Mouse (Mus musculus) midbrain, embryonic 11.5 days (tissue): ENCODE results near the gene Siah3. TPM values are rescaled to one million over a fixed set of nuclear protein-coding genes. Genes with fewer than 3 reads are reported as not detected.
"Not testable (repeated sequence)": the region's sequence is repeated elsewhere in the genome, so short reads cannot be mapped to it uniquely, and the experiment has no call there.

Experiments
- ATAC-seq: fragments of 200-750 bp; cut with Nextera tagmentation; 2 replicates; pipeline ENCODE4 v1.8.0; 2017; ENCODE audit warnings: moderate TSS enrichment, moderate library complexity; ENCODE audit not compliant: low FRiP score
- DNase-seq: peaks from one replicate; pipeline ENCODE4 v3.0.0; 2015; ENCODE audit warnings: low spot score; ENCODE audit errors: missing footprints
- H3K27ac ChIP-seq: fragments of 300-500 bp; sonication (generic); 2 replicates; pipeline ENCODE4 v1.5.1; 2014; ENCODE audit warnings: low read depth, low read length
- H3K27me3 ChIP-seq: fragments of 300-500 bp; sonication (generic); 2 replicates; pipeline ENCODE4 v1.6.1; 2014; ENCODE audit warnings: mild to moderate bottlenecking, low read length, moderate library complexity, mixed read lengths; ENCODE audit not compliant: control insufficient read depth, insufficient read depth
- H3K36me3 ChIP-seq: fragments of 300-500 bp; sonication (generic); 2 replicates; pipeline ENCODE4 v1.6.1; 2014; ENCODE audit warnings: mild to moderate bottlenecking, low read length, moderate library complexity, mixed read lengths; ENCODE audit not compliant: control insufficient read depth, insufficient read depth
- H3K4me1 ChIP-seq: fragments of 300-500 bp; sonication (generic); 2 replicates; pipeline ENCODE4 v1.6.1; 2014; ENCODE audit warnings: low read length; ENCODE audit not compliant: control insufficient read depth, insufficient read depth
- H3K4me2 ChIP-seq: fragments of 300-500 bp; sonication (generic); 2 replicates; pipeline ENCODE4 v1.6.1; 2014; ENCODE audit warnings: mild to moderate bottlenecking, moderate library complexity
- H3K4me3 ChIP-seq: fragments of 300-500 bp; sonication (generic); 2 replicates; pipeline ENCODE4 v1.5.1; 2014; ENCODE audit warnings: low read depth, low read length
- H3K9ac ChIP-seq: fragments of 300-500 bp; sonication (generic); 2 replicates; pipeline ENCODE4 v1.6.1; 2014; ENCODE audit warnings: low read length
- H3K9me3 ChIP-seq: fragments of 300-500 bp; sonication (generic); 2 replicates; pipeline ENCODE4 v1.6.1; 2016; ENCODE audit warnings: low read length; ENCODE audit not compliant: control insufficient read depth
- WGBS: fragments of 180-500 bp; shearing (Covaris S2); extraction: QIAGEN DNeasy Blood & Tissue Kit; methylation state at CpG from one replicate; pipeline ENCODE4 v1.1.7; 2014; 5-methylcytosine and 5-hydroxymethylcytosine counted together
- polyA plus RNA-seq: library from polyadenylated mRNA; unstranded; fragments of >200 nt; fragmentation: Nextera tagmentation; extraction: Ambion mirVana; gene quantifications from 2 replicates; pipeline ENCODE4 v1.2.1, GENCODE M21; 2014

Gene Siah3
- polyA plus RNA-seq, 1 experiment from 2014 or later: 1.4 TPM

- DNase-seq: peak; percentile 82
- ATAC-seq: no peak
- Histone ChIP-seq H3K36me3 (no peaks in the 10 kb centered on the region), H3K27me3 (no peaks in the 10 kb centered on the region), H3K27ac (no peak overlapping the region), H3K9ac (no peak overlapping the region; the same call in 1 of the 2 replicates), H3K4me3 (no peak overlapping the region), H3K9me3 (no peaks in the 10 kb centered on the region), H3K4me1 (peaks cover 11% of the 10 kb centered on the region), H3K4me2 (no peak overlapping the region)
- WGBS: 77% methylated on average over 11 of the region's 11 CpGs
Observed at GRCm38 (mm10) chr14:75444486-75445105, 11.2 kb upstream of the Siah3 start.

DNA sequence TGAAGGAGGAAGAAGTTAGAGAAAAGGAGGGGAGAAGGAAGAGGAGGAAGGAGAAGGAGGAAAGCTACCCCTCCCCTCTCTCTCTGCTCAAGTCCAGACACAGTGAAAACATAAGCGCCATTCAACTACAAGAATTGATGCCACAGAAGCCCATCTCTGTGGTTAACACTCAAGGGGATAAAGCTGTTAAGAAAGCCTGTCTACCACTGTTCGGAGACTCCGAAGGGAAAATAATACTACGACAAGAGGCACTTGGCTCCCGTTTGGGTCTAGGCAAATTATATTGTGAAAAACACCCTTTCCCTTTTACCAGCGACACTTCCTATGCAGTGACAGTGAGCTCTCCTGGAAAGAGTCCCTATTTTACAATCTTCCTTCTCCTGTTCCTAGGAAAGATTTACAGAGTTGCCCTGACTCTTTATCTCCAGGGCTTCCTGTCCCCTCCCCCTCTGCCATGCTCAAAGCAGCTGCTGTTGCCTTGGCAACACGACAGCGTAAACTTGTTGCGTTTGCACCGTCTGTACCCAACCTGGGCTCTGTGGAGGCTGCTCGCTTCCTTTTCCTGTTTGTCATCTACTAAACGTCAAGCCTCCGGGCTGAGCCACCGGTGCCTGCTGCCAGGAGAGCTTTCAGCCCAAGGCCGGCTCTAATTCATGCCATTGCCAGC is 10.4 kb upstream of the Siah3 start:
- ATAC-seq (peak; percentile 91), DNase-seq (peak; percentile 90)
- H3K4me2 ChIP-seq: peak overlapping the region; percentile 46
- no peak overlapping the region for H3K27ac ChIP-seq
- no peaks in the 10 kb centered on the region for H3K27me3 ChIP-seq
- peak overlapping the region; percentile 39; the same call in 1 of the 2 replicates for H3K9ac ChIP-seq
- no peaks in the 10 kb centered on the region for H3K9me3 ChIP-seq
- H3K4me3 ChIP-seq: peak overlapping the region; percentile 17
- WGBS: 9% methylated on average over 15 of the region's 15 CpGs
- no peaks in the 10 kb centered on the region for H3K36me3 ChIP-seq
- peaks cover 11% of the 10 kb centered on the region for H3K4me1 ChIP-seq

GRCm38 (mm10) chr14:75445948-75446281 is 9.9 kb upstream of the Siah3 start:
- Histone ChIP-seq H3K4me1 (peaks cover 11% of the 10 kb centered on the region), H3K4me2 (peak overlapping the region; percentile 46), H3K4me3 (peak overlapping the region; percentile 17), H3K9me3 (no peaks in the 10 kb centered on the region), H3K36me3 (no peaks in the 10 kb centered on the region), H3K9ac (peak overlapping the region; percentile 39; the same call in 1 of the 2 replicates), H3K27ac (no peak overlapping the region), H3K27me3 (no peaks in the 10 kb centered on the region)
- ATAC-seq (no peak), DNase-seq (no peak)
- WGBS: 40% methylated on average over 6 of the region's 6 CpGs

DNA sequence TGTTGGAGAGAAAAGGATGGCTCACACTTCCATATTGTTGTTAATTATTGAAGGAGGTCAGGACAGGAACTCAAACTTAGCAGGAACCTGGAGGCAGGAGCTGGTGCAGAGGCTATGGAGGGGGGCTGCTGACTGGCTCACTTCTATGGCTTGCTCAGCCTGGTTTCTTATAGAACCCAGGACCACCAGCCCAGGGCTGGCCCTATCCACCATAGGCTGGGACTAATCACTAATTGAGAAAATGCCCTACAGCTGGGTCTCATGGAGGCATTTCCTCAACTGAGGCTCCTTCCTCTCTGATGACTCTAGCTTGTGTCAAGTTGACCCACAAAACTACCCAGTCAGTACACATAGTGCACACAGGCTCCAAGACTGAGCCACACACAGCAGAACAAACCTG is 9.5 kb upstream of the Siah3 start:
- H3K9ac ChIP-seq, H3K4me2 ChIP-seq, H3K27me3 ChIP-seq, H3K9me3 ChIP-seq, H3K4me3 ChIP-seq, H3K27ac ChIP-seq, ATAC-seq, H3K36me3 ChIP-seq: not testable (repeated sequence)
- H3K4me1 ChIP-seq: peaks cover 11% of the 10 kb centered on the region
- peak; percentile 72 for DNase-seq

DNA sequence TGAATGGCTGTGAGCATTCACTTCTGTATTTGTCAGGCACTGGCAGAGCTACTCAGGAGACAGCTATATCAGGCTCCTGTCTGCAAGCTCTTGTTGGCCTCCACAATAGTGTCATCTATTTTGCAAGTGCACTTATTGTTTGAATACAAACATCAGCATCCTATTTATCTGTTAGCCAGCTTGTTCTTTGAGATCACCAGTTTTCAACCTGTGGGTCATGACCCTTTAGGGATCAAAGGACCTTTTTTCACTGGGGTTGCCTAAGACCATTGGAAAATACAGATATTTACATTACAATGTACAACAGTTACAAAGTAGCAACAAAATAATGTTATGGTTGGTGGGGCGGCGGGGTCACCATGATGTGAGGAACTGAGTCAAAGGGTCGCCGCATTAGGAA is 1.9 kb upstream of the Siah3 start:
- Histone ChIP-seq H3K4me3 (no peak overlapping the region), H3K27ac (no peak overlapping the region), H3K4me1 (peaks cover 9% of the 10 kb centered on the region), H3K36me3 (no peaks in the 10 kb centered on the region), H3K9me3 (no peaks in the 10 kb centered on the region), H3K4me2 (no peak overlapping the region), H3K27me3 (no peaks in the 10 kb centered on the region; the same call in 1 of the 2 replicates), H3K9ac (no peak overlapping the region)
- ATAC-seq (no peak), DNase-seq (peak; percentile 79)
- 67% methylated on average over 4 of the region's 4 CpGs for WGBS

- Histone ChIP-seq H3K4me2 (no peak overlapping the region), H3K27me3 (no peaks in the 10 kb centered on the region; the same call in 1 of the 2 replicates), H3K27ac (no peak overlapping the region), H3K9ac (no peak overlapping the region), H3K36me3 (no peaks in the 10 kb centered on the region), H3K9me3 (no peaks in the 10 kb centered on the region), H3K4me3 (no peak overlapping the region), H3K4me1 (peaks cover 9% of the 10 kb centered on the region)
- no peak for ATAC-seq
- DNase-seq: peak; percentile 86
- 13% methylated on average over 4 of the region's 4 CpGs for WGBS
Observed at GRCm38 (mm10) chr14:75454716-75455115, 1.1 kb upstream of the Siah3 start.

GRCm38 (mm10) chr14:75455361-75455742 is 430 bp upstream of the Siah3 start:
- Histone ChIP-seq H3K9me3 (no peaks in the 10 kb centered on the region), H3K4me2 (peak overlapping the region; percentile 87; the same call in 1 of the 2 replicates), H3K4me1 (peaks cover 9% of the 10 kb centered on the region), H3K27me3 (no peaks in the 10 kb centered on the region; the same call in 1 of the 2 replicates), H3K27ac (no peak overlapping the region), H3K36me3 (no peaks in the 10 kb centered on the region), H3K9ac (no peak overlapping the region), H3K4me3 (no peak overlapping the region; the same call in 1 of the 2 replicates)
- DNase-seq: no peak
- ATAC-seq: no peak
- WGBS: 57% methylated on average over 3 of the region's 3 CpGs

GRCm38 (mm10) chr14:75456489-75457220 is 873 bp downstream of the Siah3 start:
- ATAC-seq: peak; percentile 77
- peak; percentile 90 for DNase-seq
- Histone ChIP-seq H3K36me3 (no peaks in the 10 kb centered on the region), H3K4me1 (peaks cover 9% of the 10 kb centered on the region), H3K4me2 (peak overlapping the region; percentile 87), H3K27ac (no peak overlapping the region), H3K27me3 (no peaks in the 10 kb centered on the region; the same call in 1 of the 2 replicates), H3K9me3 (no peaks in the 10 kb centered on the region), H3K4me3 (peak overlapping the region; percentile 39), H3K9ac (peak overlapping the region; percentile 53)
- WGBS: 2% methylated on average over 13 of the region's 13 CpGs

DNA sequence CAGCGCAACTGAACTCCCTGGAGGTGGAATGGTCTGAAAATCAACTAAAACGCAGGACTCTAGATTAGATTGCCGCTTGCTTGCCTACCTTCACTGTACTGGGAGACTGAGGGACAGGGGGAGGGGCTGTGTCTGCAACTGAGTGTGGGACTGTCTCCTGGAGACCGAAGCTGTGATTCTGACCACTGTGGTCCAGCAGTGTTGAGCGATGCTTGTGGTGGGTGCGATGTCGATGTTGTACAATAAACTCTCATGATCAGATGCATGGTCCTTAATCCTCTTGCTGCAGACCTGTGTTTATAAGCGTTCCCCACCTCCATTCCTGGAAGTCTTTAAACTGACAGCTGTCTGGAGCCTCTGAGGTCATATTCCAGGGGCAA is 1.4 kb downstream of the Siah3 start:
- H3K27ac ChIP-seq: no peak overlapping the region
- no peaks in the 10 kb centered on the region; the same call in 1 of the 2 replicates for H3K27me3 ChIP-seq
- H3K9ac ChIP-seq: peak overlapping the region; percentile 53
- no peak for DNase-seq
- peak overlapping the region; percentile 87 for H3K4me2 ChIP-seq
- peaks cover 9% of the 10 kb centered on the region for H3K4me1 ChIP-seq
- WGBS: 16% methylated on average over 8 of the region's 8 CpGs
- ATAC-seq: peak; percentile 62
- peak overlapping the region; percentile 39 for H3K4me3 ChIP-seq
- no peaks in the 10 kb centered on the region for H3K36me3 ChIP-seq
- no peaks in the 10 kb centered on the region for H3K9me3 ChIP-seq
